Mouse (Mus musculus) right cerebral cortex, postnatal 10 days (tissue): ENCODE measurements around the gene Olfr133.
"Not testable (repeated sequence)": the region's sequence is repeated elsewhere in the genome, so short reads cannot be mapped to it uniquely, and the experiment has no call there.

Source experiments
- DNase-seq, 2 experiments: peaks; one replicate each; pipeline ENCODE4 v3.0.0; 2021; ENCODE audit warnings: low spot score in 2 of 2

Olfr133 gene

DNA sequence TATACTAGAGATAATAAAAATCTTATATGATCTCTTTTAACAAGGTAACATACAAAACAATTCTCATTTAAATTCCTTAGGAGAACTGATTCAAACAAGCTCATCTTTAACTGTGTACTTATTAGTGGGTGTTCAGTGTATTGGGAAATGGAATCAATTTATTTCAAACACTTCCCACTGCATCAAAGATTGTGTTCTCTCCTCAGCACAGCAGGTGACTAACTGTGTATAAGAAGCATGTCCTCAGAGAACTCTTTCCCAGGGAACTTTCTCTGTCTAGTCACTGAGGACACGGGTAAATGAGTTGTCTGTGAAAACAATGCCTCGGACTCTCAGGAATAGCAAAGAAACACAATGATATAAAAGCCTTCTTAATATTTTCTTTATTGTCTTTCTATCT is at the start of gene Olfr133:
Gene Olfr133 (plus strand): TSS at position 301 of the 400 bp plus-strand sequence.
- DNase-seq, result no peak

DNA sequence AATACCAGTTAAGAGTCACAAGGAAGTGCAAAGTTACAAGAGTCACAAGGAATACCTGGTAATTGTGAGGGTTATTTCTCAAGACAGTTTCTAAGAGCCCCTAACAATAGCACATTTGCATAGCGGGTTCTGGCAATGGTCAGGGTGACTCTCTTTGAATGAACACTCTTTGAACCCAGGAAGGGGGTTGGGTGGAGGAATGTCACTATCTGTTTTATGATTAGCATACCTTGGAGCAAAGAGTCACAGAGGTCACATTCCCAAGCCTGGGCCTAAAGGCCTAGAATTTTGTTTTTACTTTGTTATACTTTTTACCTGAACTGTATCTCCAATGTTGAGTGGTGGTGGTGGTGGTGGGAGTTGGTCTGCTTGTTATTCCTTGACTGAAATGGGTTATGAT is 20.9 kb upstream of the Olfr133 start:
- not testable (repeated sequence) for DNase-seq

DNA sequence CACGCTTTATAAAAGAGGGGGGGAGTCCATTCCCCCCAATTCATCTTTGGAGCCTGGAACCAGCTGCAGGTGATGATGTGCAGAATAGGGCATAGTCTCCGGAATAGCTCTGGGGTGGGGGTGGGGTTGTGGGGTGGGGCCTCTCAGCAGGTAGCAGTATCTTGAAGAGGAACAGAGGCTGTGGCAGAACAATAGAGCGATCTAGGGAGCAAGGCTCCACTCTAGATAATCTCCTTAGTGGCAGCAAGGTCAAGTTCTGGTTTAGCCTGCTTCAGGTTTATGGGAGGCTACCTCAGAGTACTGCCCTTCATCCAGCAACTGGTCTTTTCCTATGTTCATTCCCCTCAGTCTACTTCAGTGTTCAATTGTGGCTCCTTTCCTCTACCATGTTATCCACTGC is 19.7 kb upstream of the Olfr133 start:
- DNase-seq, result not testable (repeated sequence)

DNA sequence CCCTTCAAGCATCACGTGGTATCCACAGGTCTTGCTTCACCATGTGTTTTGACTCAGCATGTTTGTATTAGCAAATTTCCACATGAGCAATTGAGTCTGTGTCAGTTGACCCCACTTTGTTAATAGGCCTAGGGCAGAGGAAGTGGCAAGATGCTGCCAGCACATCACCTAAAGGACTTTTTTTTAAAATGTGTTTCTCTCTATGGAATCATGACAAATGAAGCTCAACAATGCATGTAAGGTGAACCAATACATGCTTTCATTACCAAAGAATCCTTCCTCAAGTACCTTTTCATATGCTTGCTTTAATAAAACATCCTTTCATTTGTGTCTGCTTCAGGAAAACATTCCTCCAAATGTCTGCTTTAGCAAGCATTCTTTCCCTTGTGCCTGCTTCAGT is 10.7 kb upstream of the Olfr133 start, which contains the start of gene Olfr132:
Gene Olfr132 (minus strand): TSS at position 101 of the 400 bp plus-strand sequence.
- no peak for DNase-seq

DNA sequence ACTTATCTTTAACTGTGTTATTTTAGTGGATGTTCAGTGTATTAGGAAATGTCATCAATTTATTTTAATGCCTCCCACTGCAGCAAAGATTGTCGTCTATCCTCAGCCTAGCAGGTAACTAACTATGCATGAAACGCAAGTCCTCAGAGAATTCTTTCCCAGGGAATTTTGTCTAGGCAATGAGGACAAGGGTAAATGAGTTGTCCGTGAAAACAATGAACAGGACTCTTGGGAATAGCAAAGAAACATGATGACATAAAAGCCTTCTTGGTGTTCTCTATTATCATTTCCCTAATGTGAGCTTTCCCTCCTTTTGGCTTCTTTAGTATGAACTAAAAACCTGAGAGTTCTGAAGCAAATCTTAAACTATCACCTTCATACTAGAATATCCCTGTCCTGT is 26.0 kb downstream of the Olfr133 start, which contains the start of gene Olfr134:
Gene Olfr134 (plus strand): TSS at position 301 of the 400 bp plus-strand sequence.
- no peak for DNase-seq
